Mouse (Mus musculus): ENCODE results near the gene Clnk. TPM values are rescaled to one million over a fixed set of nuclear protein-coding genes. Genes with fewer than 3 reads are reported as not detected.

Gene Clnk
- polyA plus RNA-seq, 1 experiment from 2014 or later, result 0.32 TPM

DNA sequence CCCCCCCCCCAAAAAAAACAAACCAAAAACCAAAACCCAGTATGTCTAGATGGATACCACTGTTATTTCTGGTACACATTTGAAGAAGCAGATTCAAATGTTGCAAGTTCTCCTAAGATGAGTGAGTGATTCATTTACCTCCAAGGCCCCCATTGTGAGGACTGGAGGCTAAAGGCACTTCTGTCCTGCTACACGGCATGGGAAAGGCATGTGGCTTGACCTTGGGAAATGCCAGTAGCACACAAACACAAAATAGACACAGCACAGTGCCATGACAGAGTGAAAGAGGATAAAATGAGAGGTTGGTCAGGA, 4.8 kb upstream of the Clnk start:
- H3K27ac ChIP-seq (ENCODE audit: low read length), result no peak overlapping the region
- WGBS, result 47% methylated on average over 1 of the region's 1 CpGs

DNA sequence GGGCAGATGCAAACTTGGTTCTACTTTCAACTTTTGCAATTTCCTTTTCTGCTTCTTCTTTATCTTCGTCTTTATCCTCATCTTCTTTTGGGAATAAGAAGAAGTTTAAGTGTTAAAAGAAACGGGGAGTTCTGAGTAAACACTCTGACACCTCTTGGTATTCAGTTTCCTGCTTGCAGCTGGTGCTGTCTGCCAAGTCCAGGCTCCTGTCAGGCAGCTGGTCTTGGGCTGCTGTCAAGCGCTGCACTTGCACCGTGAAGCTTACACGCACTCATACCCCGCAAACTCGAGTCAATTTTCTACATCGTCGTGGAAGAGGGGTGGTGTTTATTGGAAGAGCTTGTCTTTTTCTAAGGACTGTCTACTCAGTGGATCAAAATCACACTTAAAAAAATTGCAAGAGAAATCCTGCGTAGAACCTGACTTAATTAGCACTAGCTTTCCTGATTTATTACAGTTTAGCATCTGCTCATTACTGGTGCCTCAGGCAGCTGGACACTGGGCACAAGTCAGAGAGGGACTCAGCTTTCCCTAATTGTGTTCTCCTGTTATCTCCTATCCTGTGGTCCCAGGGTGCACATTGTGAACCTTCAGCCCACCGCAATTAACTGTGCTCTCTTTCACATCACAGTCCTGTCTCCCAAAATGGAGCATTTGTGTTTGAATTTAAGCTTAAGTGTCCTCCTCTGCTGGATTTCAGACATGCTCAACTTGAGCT, 3.5 kb upstream of the Clnk start:
- Histone ChIP-seq H3K27ac (ENCODE audit: low read length) (no peak overlapping the region), H3K4me2 (ENCODE audit: low read depth, low read length) (no peak overlapping the region), H3K27me3 (ENCODE audit: control insufficient read depth, insufficient read depth, low read length) (no peaks in the 10 kb centered on the region), H3K9ac (ENCODE audit: low read length) (no peak overlapping the region), H3K36me3 (ENCODE audit: control insufficient read depth, insufficient read depth, low read length) (no peaks in the 10 kb centered on the region), H3K9me3 (replicated peaks; ENCODE audit: control insufficient read depth, low read length) (no peaks in the 10 kb centered on the region), H3K4me1 (ENCODE audit: control insufficient read depth, insufficient read depth, low read length) (no peaks in the 10 kb centered on the region), H3K4me3 (replicated peaks; ENCODE audit: low read length) (no peak overlapping the region)
- WGBS, result 25% methylated on average over 11 of the region's 11 CpGs
- ATAC-seq (ENCODE audit: insufficient read depth, low FRiP score), result no peak

More for the DNA sequence above, 4.8 kb upstream of the Clnk start:
- no peak for ATAC-seq (ENCODE audit: insufficient read depth, low FRiP score)
- H3K4me2 ChIP-seq (ENCODE audit: low read depth, low read length), result no peak overlapping the region
- no peak overlapping the region for H3K9ac ChIP-seq (ENCODE audit: low read length)
- no peaks in the 10 kb centered on the region for H3K27me3 ChIP-seq (ENCODE audit: control insufficient read depth, insufficient read depth, low read length)
- H3K9me3 ChIP-seq (replicated peaks; ENCODE audit: control insufficient read depth, low read length), result no peaks in the 10 kb centered on the region
- H3K4me3 ChIP-seq (replicated peaks; ENCODE audit: low read length), result no peak overlapping the region
- no peaks in the 10 kb centered on the region for H3K36me3 ChIP-seq (ENCODE audit: control insufficient read depth, insufficient read depth, low read length)
- H3K4me1 ChIP-seq (ENCODE audit: control insufficient read depth, insufficient read depth, low read length), result no peaks in the 10 kb centered on the region

DNA sequence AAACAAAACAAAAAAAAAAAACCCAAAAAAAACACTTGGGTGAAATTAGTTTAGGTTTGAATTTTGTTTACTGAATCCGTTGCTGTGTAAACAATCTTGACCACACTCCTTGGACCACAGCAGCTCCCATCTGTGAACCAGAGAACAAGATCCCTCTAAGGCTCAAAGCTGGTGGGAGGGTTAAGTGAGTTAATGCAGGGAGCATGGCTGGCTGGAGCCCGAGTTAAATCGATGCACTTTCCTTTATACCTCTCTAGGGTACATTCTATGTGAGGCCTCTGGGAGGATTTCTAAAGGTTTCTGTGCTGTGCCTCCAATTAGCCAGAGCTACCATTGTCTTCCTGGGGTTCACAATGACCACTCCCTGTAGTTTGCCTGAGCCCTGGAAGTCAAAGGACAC, 1.2 kb downstream of the Clnk start:
- H3K36me3 ChIP-seq (ENCODE audit: control insufficient read depth, insufficient read depth, low read length), result no peaks in the 10 kb centered on the region
- no peak for ATAC-seq (ENCODE audit: insufficient read depth, low FRiP score)
- no peaks in the 10 kb centered on the region for H3K9me3 ChIP-seq (replicated peaks; ENCODE audit: control insufficient read depth, low read length)
- no peaks in the 10 kb centered on the region for H3K4me1 ChIP-seq (ENCODE audit: control insufficient read depth, insufficient read depth, low read length)
- no peak overlapping the region for H3K4me2 ChIP-seq (ENCODE audit: low read depth, low read length)
- H3K27me3 ChIP-seq (ENCODE audit: control insufficient read depth, insufficient read depth, low read length), result no peaks in the 10 kb centered on the region
- no peak overlapping the region for H3K27ac ChIP-seq (ENCODE audit: low read length)
- no peak overlapping the region for H3K4me3 ChIP-seq (replicated peaks; ENCODE audit: low read length)
- H3K9ac ChIP-seq (ENCODE audit: low read length), result no peak overlapping the region
- WGBS, result 37% methylated on average over 3 of the region's 3 CpGs

DNA sequence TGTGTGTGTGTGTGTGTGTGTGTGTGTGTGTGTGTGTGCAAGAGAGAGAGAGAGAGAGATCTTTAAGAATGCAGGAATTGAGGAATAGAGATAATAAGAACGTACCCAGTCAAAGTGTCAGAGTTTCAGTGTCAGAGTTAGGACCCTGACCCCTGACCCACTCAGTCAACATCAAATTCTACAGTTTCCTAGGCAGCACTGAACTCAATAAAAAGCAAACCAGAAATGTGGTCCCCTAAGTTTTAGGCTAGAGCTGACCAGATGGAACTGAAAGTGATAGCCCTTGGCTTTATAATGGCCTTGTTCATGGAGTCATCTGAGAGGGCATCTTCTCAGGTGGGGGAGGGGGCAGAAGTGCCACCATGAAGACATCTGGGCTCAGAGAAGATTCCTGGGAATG, 1.7 kb downstream of the Clnk start:
- no peak overlapping the region for H3K27ac ChIP-seq (ENCODE audit: low read length)
- H3K9ac ChIP-seq (ENCODE audit: low read length), result no peak overlapping the region
- no peaks in the 10 kb centered on the region for H3K9me3 ChIP-seq (replicated peaks; ENCODE audit: control insufficient read depth, low read length)
- H3K4me1 ChIP-seq (ENCODE audit: control insufficient read depth, insufficient read depth, low read length), result no peaks in the 10 kb centered on the region
- no peak overlapping the region for H3K4me2 ChIP-seq (ENCODE audit: low read depth, low read length)
- no peaks in the 10 kb centered on the region for H3K36me3 ChIP-seq (ENCODE audit: control insufficient read depth, insufficient read depth, low read length)
- no peaks in the 10 kb centered on the region for H3K27me3 ChIP-seq (ENCODE audit: control insufficient read depth, insufficient read depth, low read length)
- no peak for ATAC-seq (ENCODE audit: insufficient read depth, low FRiP score)
- 45% methylated on average over 1 of the region's 1 CpGs for WGBS
- H3K4me3 ChIP-seq (replicated peaks; ENCODE audit: low read length), result no peak overlapping the region

DNA sequence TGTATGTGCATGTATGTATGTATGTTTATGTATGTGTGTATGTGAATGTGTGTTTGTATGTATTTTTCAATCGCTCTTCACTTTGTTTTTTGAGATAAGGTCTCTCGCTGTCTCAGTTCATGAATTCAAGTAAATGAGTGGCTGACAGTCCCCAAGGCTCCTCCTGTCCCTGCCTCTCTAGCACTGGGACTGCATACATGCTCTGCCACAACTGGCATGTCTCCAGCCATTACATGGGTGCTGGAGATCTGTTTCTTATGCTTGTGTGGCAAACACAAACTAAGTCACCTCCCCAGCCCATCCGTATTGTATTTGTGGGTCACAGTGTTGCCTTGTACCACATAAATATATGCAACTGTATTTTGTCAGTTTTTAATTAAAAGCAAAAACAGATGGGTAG, 3.7 kb downstream of the Clnk start:
- Histone ChIP-seq H3K4me2 (ENCODE audit: low read depth, low read length) (no peak overlapping the region), H3K4me3 (replicated peaks; ENCODE audit: low read length) (no peak overlapping the region), H3K9me3 (replicated peaks; ENCODE audit: control insufficient read depth, low read length) (no peaks in the 10 kb centered on the region), H3K36me3 (ENCODE audit: control insufficient read depth, insufficient read depth, low read length) (no peaks in the 10 kb centered on the region), H3K9ac (ENCODE audit: low read length) (no peak overlapping the region), H3K4me1 (ENCODE audit: control insufficient read depth, insufficient read depth, low read length) (no peaks in the 10 kb centered on the region), H3K27me3 (ENCODE audit: control insufficient read depth, insufficient read depth, low read length) (no peaks in the 10 kb centered on the region), H3K27ac (ENCODE audit: low read length) (no peak overlapping the region)
- WGBS, result 98% methylated on average over 3 of the region's 3 CpGs
- no peak for ATAC-seq (ENCODE audit: insufficient read depth, low FRiP score)

DNA sequence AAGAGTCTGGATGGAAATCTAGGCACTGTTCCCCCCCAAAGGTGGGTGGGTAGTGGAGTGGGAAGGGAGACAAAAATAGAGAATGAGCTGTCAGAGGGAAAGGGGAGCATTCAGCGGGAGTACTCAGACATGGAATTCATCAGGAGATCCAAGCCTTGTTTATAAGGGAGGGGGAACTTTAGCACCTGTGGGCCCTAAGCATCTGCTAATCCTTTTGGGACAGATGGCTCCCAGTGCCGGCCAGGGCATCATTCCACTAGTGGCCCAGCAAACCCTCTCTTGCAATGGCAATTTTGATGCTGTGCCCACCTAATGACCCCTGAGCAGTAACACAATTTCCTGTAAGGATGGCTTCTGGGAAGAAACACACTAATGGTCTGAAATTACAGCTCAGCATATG, 5.0 kb downstream of the Clnk start:
- Histone ChIP-seq H3K9me3 (replicated peaks; ENCODE audit: control insufficient read depth, low read length) (no peaks in the 10 kb centered on the region), H3K4me1 (ENCODE audit: control insufficient read depth, insufficient read depth, low read length) (no peaks in the 10 kb centered on the region), H3K27me3 (ENCODE audit: control insufficient read depth, insufficient read depth, low read length) (no peaks in the 10 kb centered on the region), H3K36me3 (ENCODE audit: control insufficient read depth, insufficient read depth, low read length) (no peaks in the 10 kb centered on the region), H3K4me2 (ENCODE audit: low read depth, low read length) (no peak overlapping the region), H3K4me3 (replicated peaks; ENCODE audit: low read length) (no peak overlapping the region), H3K27ac (ENCODE audit: low read length) (no peak overlapping the region), H3K9ac (ENCODE audit: low read length) (no peak overlapping the region)
- no peak for ATAC-seq (ENCODE audit: insufficient read depth, low FRiP score)
- 46% methylated on average over 2 of the region's 2 CpGs for WGBS

DNA sequence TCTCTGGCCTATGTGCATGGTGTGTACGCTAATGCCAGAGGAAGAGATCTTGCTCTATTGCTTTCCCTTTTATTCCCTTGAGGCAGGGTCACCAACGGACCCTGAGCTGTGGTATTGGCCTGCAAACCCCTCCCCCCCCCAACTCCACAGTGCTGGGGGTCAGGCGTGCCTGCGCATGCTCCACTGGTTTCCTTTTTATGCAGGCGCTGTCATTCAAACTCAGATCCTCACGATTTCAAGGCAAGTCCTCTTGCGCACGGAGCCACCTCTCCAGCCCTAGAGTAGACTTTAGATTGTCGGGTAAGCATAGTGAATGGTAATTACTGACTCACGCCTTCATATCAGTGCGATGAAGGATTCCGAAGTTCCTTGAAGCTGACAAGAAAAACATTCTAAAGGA, 6.1 kb downstream of the Clnk start:
- Histone ChIP-seq H3K27me3 (ENCODE audit: control insufficient read depth, insufficient read depth, low read length) (no peaks in the 10 kb centered on the region), H3K27ac (ENCODE audit: low read length) (no peak overlapping the region), H3K9ac (ENCODE audit: low read length) (no peak overlapping the region), H3K9me3 (replicated peaks; ENCODE audit: control insufficient read depth, low read length) (no peaks in the 10 kb centered on the region), H3K4me2 (ENCODE audit: low read depth, low read length) (no peak overlapping the region), H3K36me3 (ENCODE audit: control insufficient read depth, insufficient read depth, low read length) (no peaks in the 10 kb centered on the region), H3K4me1 (ENCODE audit: control insufficient read depth, insufficient read depth, low read length) (no peaks in the 10 kb centered on the region), H3K4me3 (replicated peaks; ENCODE audit: low read length) (no peak overlapping the region)
- WGBS, result 77% methylated on average over 12 of the region's 12 CpGs
- no peak for ATAC-seq (ENCODE audit: insufficient read depth, low FRiP score)

DNA sequence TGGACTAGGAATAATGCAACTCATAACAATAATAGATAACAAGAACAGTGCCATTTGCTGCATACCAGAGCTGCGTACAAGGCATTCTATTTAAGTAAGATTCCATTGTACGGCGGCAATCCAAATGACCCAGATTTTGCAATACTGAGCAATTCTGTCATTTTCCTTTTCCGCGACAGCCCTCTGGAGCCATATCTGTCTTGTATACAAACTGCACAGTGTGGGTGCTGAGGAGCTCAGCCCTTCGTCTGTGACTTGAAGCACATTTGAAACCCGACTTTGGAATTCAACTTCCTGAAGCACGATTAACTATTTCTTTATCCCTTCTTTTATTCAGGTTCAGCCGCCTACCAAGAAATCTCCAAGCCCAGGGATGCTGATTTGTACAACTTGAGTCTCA, 6.6 kb downstream of the Clnk start:
- Histone ChIP-seq H3K9me3 (replicated peaks; ENCODE audit: control insufficient read depth, low read length) (no peaks in the 10 kb centered on the region), H3K36me3 (ENCODE audit: control insufficient read depth, insufficient read depth, low read length) (no peaks in the 10 kb centered on the region), H3K27me3 (ENCODE audit: control insufficient read depth, insufficient read depth, low read length) (no peaks in the 10 kb centered on the region), H3K4me2 (ENCODE audit: low read depth, low read length) (no peak overlapping the region), H3K27ac (ENCODE audit: low read length) (no peak overlapping the region), H3K4me1 (ENCODE audit: control insufficient read depth, insufficient read depth, low read length) (no peaks in the 10 kb centered on the region), H3K4me3 (replicated peaks; ENCODE audit: low read length) (no peak overlapping the region), H3K9ac (ENCODE audit: low read length) (no peak overlapping the region)
- 79% methylated on average over 9 of the region's 9 CpGs for WGBS
- no peak for ATAC-seq (ENCODE audit: insufficient read depth, low FRiP score)

DNA sequence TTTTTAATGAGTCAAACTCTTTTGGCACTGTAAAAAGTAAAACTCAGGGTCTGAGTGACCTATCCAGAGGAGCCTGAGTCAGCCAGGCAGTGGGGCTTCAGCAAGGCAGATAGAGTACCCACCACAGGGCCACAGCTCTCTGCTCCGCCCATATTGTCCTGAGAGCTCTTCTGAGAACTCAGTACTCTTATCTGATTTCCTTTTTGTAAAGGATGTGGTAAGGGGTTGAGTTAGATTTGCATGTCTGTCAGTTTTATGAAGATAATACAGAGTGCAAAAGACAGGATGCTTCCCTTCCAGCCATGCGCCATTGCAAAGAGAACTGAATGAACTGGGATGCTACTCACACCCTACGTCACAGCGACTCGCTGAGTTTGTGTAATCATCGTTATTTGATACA, 12.0 kb downstream of the Clnk start:
- H3K27ac ChIP-seq (ENCODE audit: low read length), result no peak overlapping the region
- WGBS, result 74% methylated on average over 6 of the region's 6 CpGs
- H3K36me3 ChIP-seq (ENCODE audit: control insufficient read depth, insufficient read depth, low read length), result no peaks in the 10 kb centered on the region
- H3K27me3 ChIP-seq (ENCODE audit: control insufficient read depth, insufficient read depth, low read length), result no peaks in the 10 kb centered on the region
- no peaks in the 10 kb centered on the region for H3K9me3 ChIP-seq (replicated peaks; ENCODE audit: control insufficient read depth, low read length)
- ATAC-seq (ENCODE audit: insufficient read depth, low FRiP score), result no peak
- H3K4me1 ChIP-seq (ENCODE audit: control insufficient read depth, insufficient read depth, low read length), result no peaks in the 10 kb centered on the region
- no peak overlapping the region for H3K4me2 ChIP-seq (ENCODE audit: low read depth, low read length)
- H3K9ac ChIP-seq (ENCODE audit: low read length), result no peak overlapping the region
- no peak overlapping the region for H3K4me3 ChIP-seq (replicated peaks; ENCODE audit: low read length)

DNA sequence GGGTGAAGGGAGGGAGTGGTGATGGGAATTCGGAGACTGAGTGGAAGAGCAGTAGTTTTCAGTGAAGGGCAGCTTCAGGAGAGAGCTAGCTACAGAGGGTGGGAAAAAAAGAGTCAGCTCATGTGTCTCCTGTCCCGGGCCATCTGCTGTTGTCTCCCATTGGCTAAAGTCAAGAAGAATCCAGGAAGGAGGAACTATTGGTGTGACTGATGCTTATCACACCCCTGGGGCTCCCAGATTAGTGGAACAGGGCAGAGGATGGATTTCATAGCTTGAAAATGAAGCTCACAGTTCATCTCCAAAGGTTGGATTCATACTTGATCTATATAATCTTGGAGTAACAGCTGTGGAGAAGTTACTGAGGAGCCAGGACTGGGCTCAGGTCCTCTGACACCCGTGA, 13.6 kb downstream of the Clnk start:
- Histone ChIP-seq H3K4me2 (ENCODE audit: low read depth, low read length) (no peak overlapping the region), H3K4me1 (ENCODE audit: control insufficient read depth, insufficient read depth, low read length) (no peaks in the 10 kb centered on the region), H3K9ac (ENCODE audit: low read length) (no peak overlapping the region), H3K9me3 (replicated peaks; ENCODE audit: control insufficient read depth, low read length) (no peaks in the 10 kb centered on the region), H3K27me3 (ENCODE audit: control insufficient read depth, insufficient read depth, low read length) (no peaks in the 10 kb centered on the region), H3K36me3 (ENCODE audit: control insufficient read depth, insufficient read depth, low read length) (no peaks in the 10 kb centered on the region), H3K4me3 (replicated peaks; ENCODE audit: low read length) (no peak overlapping the region), H3K27ac (ENCODE audit: low read length) (no peak overlapping the region)
- WGBS, result 56% methylated on average over 3 of the region's 3 CpGs
- ATAC-seq (ENCODE audit: insufficient read depth, low FRiP score), result no peak

Measured in stomach, embryonic 16.5 days (tissue).